Mouse (Mus musculus): Measurements from ENCODE around the gene Tcea3. TPM values are rescaled to one million over a fixed set of nuclear protein-coding genes. Genes with fewer than 3 reads are reported as not detected.

Gene Tcea3
- polyA plus RNA-seq, 1 experiment from 2014 or later: 29.8 TPM

- Histone ChIP-seq H3K9me3 (replicated peaks; ENCODE audit: control insufficient read depth, low read length) (no peaks in the 10 kb centered on the region), H3K9ac (ENCODE audit: low read depth, low read length) (no peak overlapping the region), H3K4me3 (ENCODE audit: low read depth, low read length) (no peak overlapping the region), H3K27ac (ENCODE audit: low read length) (no peak overlapping the region), H3K4me2 (ENCODE audit: low read depth, low read length) (no peak overlapping the region), H3K27me3 (ENCODE audit: control insufficient read depth, insufficient read depth, low read depth, low read length) (peaks cover 44% of the 10 kb centered on the region), H3K4me1 (ENCODE audit: control insufficient read depth, low read depth, low read length) (no peaks in the 10 kb centered on the region; the same call in 1 of the 2 replicates), H3K36me3 (ENCODE audit: control insufficient read depth, insufficient read depth) (no peaks in the 10 kb centered on the region)
- no peak for ATAC-seq (ENCODE audit: low read depth)
- WGBS (ENCODE audit: insufficient replicate concordance): 50% methylated on average over 7 of the region's 7 CpGs
These were observed 4.8 kb upstream of the Tcea3 start for GRCm38 (mm10) chr4:136242728-136243127.

GRCm38 (mm10) chr4:136244208-136244607, 3.3 kb upstream of the Tcea3 start:
- Histone ChIP-seq H3K36me3 (ENCODE audit: control insufficient read depth, insufficient read depth) (no peaks in the 10 kb centered on the region), H3K4me2 (ENCODE audit: low read depth, low read length) (no peak overlapping the region), H3K9ac (ENCODE audit: low read depth, low read length) (no peak overlapping the region), H3K9me3 (replicated peaks; ENCODE audit: control insufficient read depth, low read length) (no peaks in the 10 kb centered on the region), H3K27me3 (ENCODE audit: control insufficient read depth, insufficient read depth, low read depth, low read length) (peaks cover 46% of the 10 kb centered on the region), H3K27ac (ENCODE audit: low read length) (no peak overlapping the region), H3K4me3 (ENCODE audit: low read depth, low read length) (no peak overlapping the region), H3K4me1 (ENCODE audit: control insufficient read depth, low read depth, low read length) (no peaks in the 10 kb centered on the region; the same call in 1 of the 2 replicates)
- 49% methylated on average over 7 of the region's 7 CpGs for WGBS (ENCODE audit: insufficient replicate concordance)
- no peak for ATAC-seq (ENCODE audit: low read depth)

GRCm38 (mm10) chr4:136245681-136246080, 1.8 kb upstream of the Tcea3 start:
- H3K27ac ChIP-seq (ENCODE audit: low read length): no peak overlapping the region
- H3K4me3 ChIP-seq (ENCODE audit: low read depth, low read length): no peak overlapping the region
- no peaks in the 10 kb centered on the region; the same call in 1 of the 2 replicates for H3K4me1 ChIP-seq (ENCODE audit: control insufficient read depth, low read depth, low read length)
- H3K27me3 ChIP-seq (ENCODE audit: control insufficient read depth, insufficient read depth, low read depth, low read length): peaks cover 54% of the 10 kb centered on the region
- no peak overlapping the region for H3K9ac ChIP-seq (ENCODE audit: low read depth, low read length)
- 45% methylated on average over 5 of the region's 5 CpGs for WGBS (ENCODE audit: insufficient replicate concordance)
- no peak for ATAC-seq (ENCODE audit: low read depth)
- H3K9me3 ChIP-seq (replicated peaks; ENCODE audit: control insufficient read depth, low read length): no peaks in the 10 kb centered on the region
- H3K36me3 ChIP-seq (ENCODE audit: control insufficient read depth, insufficient read depth): no peaks in the 10 kb centered on the region
- no peak overlapping the region for H3K4me2 ChIP-seq (ENCODE audit: low read depth, low read length)

GRCm38 (mm10) chr4:136246568-136246969, 960 bp upstream of the Tcea3 start:
- WGBS (ENCODE audit: insufficient replicate concordance): 6% methylated on average over 12 of the region's 12 CpGs
- no peak overlapping the region for H3K4me3 ChIP-seq (ENCODE audit: low read depth, low read length)
- H3K9ac ChIP-seq (ENCODE audit: low read depth, low read length): no peak overlapping the region
- no peaks in the 10 kb centered on the region; the same call in 1 of the 2 replicates for H3K4me1 ChIP-seq (ENCODE audit: control insufficient read depth, low read depth, low read length)
- peaks cover 54% of the 10 kb centered on the region for H3K27me3 ChIP-seq (ENCODE audit: control insufficient read depth, insufficient read depth, low read depth, low read length)
- H3K9me3 ChIP-seq (replicated peaks; ENCODE audit: control insufficient read depth, low read length): no peaks in the 10 kb centered on the region
- peak overlapping the region; percentile 52 for H3K4me2 ChIP-seq (ENCODE audit: low read depth, low read length)
- H3K36me3 ChIP-seq (ENCODE audit: control insufficient read depth, insufficient read depth): no peaks in the 10 kb centered on the region
- no peak overlapping the region for H3K27ac ChIP-seq (ENCODE audit: low read length)
- peak; percentile 20; the same call in 1 of the 2 replicates for ATAC-seq (ENCODE audit: low read depth)

- Histone ChIP-seq H3K27ac (ENCODE audit: low read length) (no peak overlapping the region), H3K27me3 (ENCODE audit: control insufficient read depth, insufficient read depth, low read depth, low read length) (peaks cover 54% of the 10 kb centered on the region), H3K9ac (ENCODE audit: low read depth, low read length) (no peak overlapping the region), H3K4me1 (ENCODE audit: control insufficient read depth, low read depth, low read length) (no peaks in the 10 kb centered on the region; the same call in 1 of the 2 replicates), H3K4me2 (ENCODE audit: low read depth, low read length) (peak overlapping the region; percentile 52), H3K4me3 (ENCODE audit: low read depth, low read length) (peak overlapping the region; percentile 60), H3K9me3 (replicated peaks; ENCODE audit: control insufficient read depth, low read length) (no peaks in the 10 kb centered on the region), H3K36me3 (ENCODE audit: control insufficient read depth, insufficient read depth) (no peaks in the 10 kb centered on the region)
- 4% methylated on average over 14 of the region's 14 CpGs for WGBS (ENCODE audit: insufficient replicate concordance)
- no peak for ATAC-seq (ENCODE audit: low read depth)
These were observed 172 bp upstream of the Tcea3 start for GRCm38 (mm10) chr4:136247386-136247728.

- peak; percentile 51; the same call in 1 of the 2 replicates for ATAC-seq (ENCODE audit: low read depth)
- Histone ChIP-seq H3K4me2 (ENCODE audit: low read depth, low read length) (peak overlapping the region; percentile 52), H3K4me1 (ENCODE audit: control insufficient read depth, low read depth, low read length) (no peaks in the 10 kb centered on the region; the same call in 1 of the 2 replicates), H3K27me3 (ENCODE audit: control insufficient read depth, insufficient read depth, low read depth, low read length) (peaks cover 54% of the 10 kb centered on the region), H3K4me3 (ENCODE audit: low read depth, low read length) (peak overlapping the region; percentile 60), H3K27ac (ENCODE audit: low read length) (peak overlapping the region; percentile 12; the same call in 1 of the 2 replicates), H3K9me3 (replicated peaks; ENCODE audit: control insufficient read depth, low read length) (no peaks in the 10 kb centered on the region), H3K9ac (ENCODE audit: low read depth, low read length) (peak overlapping the region; percentile 47; the same call in 1 of the 2 replicates), H3K36me3 (ENCODE audit: control insufficient read depth, insufficient read depth) (no peaks in the 10 kb centered on the region)
- under 1% methylated on average over 37 of the region's 37 CpGs for WGBS (ENCODE audit: insufficient replicate concordance)
These were observed 1.2 kb downstream of the Tcea3 start for GRCm38 (mm10) chr4:136248464-136249331.

GRCm38 (mm10) chr4:136249332-136249647, 1.8 kb downstream of the Tcea3 start:
- H3K9ac ChIP-seq (ENCODE audit: low read depth, low read length): no peak overlapping the region

GRCm38 (mm10) chr4:136249780-136250179, 2.3 kb downstream of the Tcea3 start:
- Histone ChIP-seq H3K27me3 (ENCODE audit: control insufficient read depth, insufficient read depth, low read depth, low read length) (peaks cover 52% of the 10 kb centered on the region), H3K9ac (ENCODE audit: low read depth, low read length) (no peak overlapping the region), H3K36me3 (ENCODE audit: control insufficient read depth, insufficient read depth) (no peaks in the 10 kb centered on the region), H3K9me3 (replicated peaks; ENCODE audit: control insufficient read depth, low read length) (no peaks in the 10 kb centered on the region), H3K4me1 (ENCODE audit: control insufficient read depth, low read depth, low read length) (no peaks in the 10 kb centered on the region; the same call in 1 of the 2 replicates), H3K4me2 (ENCODE audit: low read depth, low read length) (no peak overlapping the region; the same call in 1 of the 2 replicates), H3K4me3 (ENCODE audit: low read depth, low read length) (no peak overlapping the region), H3K27ac (ENCODE audit: low read length) (no peak overlapping the region)
- peak; percentile 30; the same call in 1 of the 2 replicates for ATAC-seq (ENCODE audit: low read depth)
- 20% methylated on average over 9 of the region's 9 CpGs for WGBS (ENCODE audit: insufficient replicate concordance)

More at GRCm38 (mm10) chr4:136249332-136249647, 1.8 kb downstream of the Tcea3 start:
- H3K27me3 ChIP-seq (ENCODE audit: control insufficient read depth, insufficient read depth, low read depth, low read length): peaks cover 54% of the 10 kb centered on the region
- H3K27ac ChIP-seq (ENCODE audit: low read length): no peak overlapping the region
- no peaks in the 10 kb centered on the region; the same call in 1 of the 2 replicates for H3K4me1 ChIP-seq (ENCODE audit: control insufficient read depth, low read depth, low read length)
- H3K36me3 ChIP-seq (ENCODE audit: control insufficient read depth, insufficient read depth): no peaks in the 10 kb centered on the region
- H3K4me2 ChIP-seq (ENCODE audit: low read depth, low read length): peak overlapping the region; percentile 52
- 6% methylated on average over 11 of the region's 11 CpGs for WGBS (ENCODE audit: insufficient replicate concordance)
- no peak for ATAC-seq (ENCODE audit: low read depth)
- H3K9me3 ChIP-seq (replicated peaks; ENCODE audit: control insufficient read depth, low read length): no peaks in the 10 kb centered on the region
- H3K4me3 ChIP-seq (ENCODE audit: low read depth, low read length): peak overlapping the region; percentile 60; the same call in 1 of the 2 replicates

GRCm38 (mm10) chr4:136255919-136256318, 8.4 kb downstream of the Tcea3 start:
- Histone ChIP-seq H3K9me3 (replicated peaks; ENCODE audit: control insufficient read depth, low read length) (no peaks in the 10 kb centered on the region), H3K27ac (ENCODE audit: low read length) (no peak overlapping the region), H3K4me2 (ENCODE audit: low read depth, low read length) (no peak overlapping the region), H3K4me3 (ENCODE audit: low read depth, low read length) (no peak overlapping the region), H3K9ac (ENCODE audit: low read depth, low read length) (no peak overlapping the region), H3K4me1 (ENCODE audit: control insufficient read depth, low read depth, low read length) (peaks cover 2% of the 10 kb centered on the region), H3K36me3 (ENCODE audit: control insufficient read depth, insufficient read depth) (no peaks in the 10 kb centered on the region), H3K27me3 (ENCODE audit: control insufficient read depth, insufficient read depth, low read depth, low read length) (no peaks in the 10 kb centered on the region; the same call in 1 of the 2 replicates)
- 0 out of 2 replicates have a peak, but pooled peaks have one; percentile 7 for ATAC-seq (ENCODE audit: low read depth)
- 11% methylated on average over 6 of the region's 6 CpGs for WGBS (ENCODE audit: insufficient replicate concordance)

Measured in liver, embryonic 16.5 days (tissue).